Mouse (Mus musculus) hindbrain, embryonic 15.5 days (tissue): ENCODE results near the gene Depdc1b. TPM values are rescaled to one million over a fixed set of nuclear protein-coding genes. Genes with fewer than 3 reads are reported as not detected.

ENCODE experiments used
- ATAC-seq: fragments of 200-750 bp; cut with Nextera tagmentation; 2 replicates; pipeline ENCODE4 v1.8.0; 2017; ENCODE audit warnings: low read depth, moderate number of reproducible peaks, moderate TSS enrichment; ENCODE audit not compliant: low FRiP score
- H3K27ac ChIP-seq: fragments of 300-500 bp; sonication (generic); replicated peaks from 2 replicates; pipeline ENCODE4 v1.5.1; 2015; ENCODE audit warnings: mild to moderate bottlenecking, inconsistent platforms
- H3K27me3 ChIP-seq: fragments of 300-500 bp; sonication (generic); 2 replicates; pipeline ENCODE4 v1.6.1; 2015; ENCODE audit warnings: control low read depth, inconsistent platforms
- H3K36me3 ChIP-seq: fragments of 300-500 bp; sonication (generic); 2 replicates; pipeline ENCODE4 v1.6.1; 2015; ENCODE audit warnings: control low read depth, inconsistent platforms
- H3K4me1 ChIP-seq: fragments of 300-500 bp; sonication (generic); replicated peaks from 2 replicates; pipeline ENCODE4 v1.6.1; 2015; ENCODE audit warnings: control low read depth, inconsistent platforms
- H3K4me2 ChIP-seq: fragments of 300-500 bp; sonication (generic); 2 replicates; pipeline ENCODE4 v1.6.1; 2015; ENCODE audit warnings: moderate library complexity, mild to moderate bottlenecking, inconsistent platforms
- H3K4me3 ChIP-seq: fragments of 300-500 bp; sonication (generic); 2 replicates; pipeline ENCODE4 v1.5.1; 2015; ENCODE audit warnings: mild to moderate bottlenecking, inconsistent platforms
- H3K9ac ChIP-seq: fragments of 300-500 bp; sonication (generic); 2 replicates; pipeline ENCODE4 v1.6.1; 2015; ENCODE audit warnings: inconsistent platforms
- H3K9me3 ChIP-seq: fragments of 300-500 bp; sonication (generic); 2 replicates; pipeline ENCODE4 v1.6.1; 2016; ENCODE audit warnings: control low read depth, inconsistent platforms
- WGBS: fragments of 180-500 bp; shearing (Covaris S2); methylation state at CpG from one replicate; pipeline ENCODE4 v1.1.7; 2015; 5-methylcytosine and 5-hydroxymethylcytosine counted together
- polyA plus RNA-seq: library from polyadenylated mRNA; unstranded; fragments of >200 nt; fragmentation: Nextera tagmentation; extraction: Ambion mirVana; gene quantifications from 2 replicates; pipeline ENCODE4 v1.2.1, GENCODE M21; 2015

Depdc1b gene
- polyA plus RNA-seq, 1 experiment from 2014 or later, result 2.8 TPM

DNA sequence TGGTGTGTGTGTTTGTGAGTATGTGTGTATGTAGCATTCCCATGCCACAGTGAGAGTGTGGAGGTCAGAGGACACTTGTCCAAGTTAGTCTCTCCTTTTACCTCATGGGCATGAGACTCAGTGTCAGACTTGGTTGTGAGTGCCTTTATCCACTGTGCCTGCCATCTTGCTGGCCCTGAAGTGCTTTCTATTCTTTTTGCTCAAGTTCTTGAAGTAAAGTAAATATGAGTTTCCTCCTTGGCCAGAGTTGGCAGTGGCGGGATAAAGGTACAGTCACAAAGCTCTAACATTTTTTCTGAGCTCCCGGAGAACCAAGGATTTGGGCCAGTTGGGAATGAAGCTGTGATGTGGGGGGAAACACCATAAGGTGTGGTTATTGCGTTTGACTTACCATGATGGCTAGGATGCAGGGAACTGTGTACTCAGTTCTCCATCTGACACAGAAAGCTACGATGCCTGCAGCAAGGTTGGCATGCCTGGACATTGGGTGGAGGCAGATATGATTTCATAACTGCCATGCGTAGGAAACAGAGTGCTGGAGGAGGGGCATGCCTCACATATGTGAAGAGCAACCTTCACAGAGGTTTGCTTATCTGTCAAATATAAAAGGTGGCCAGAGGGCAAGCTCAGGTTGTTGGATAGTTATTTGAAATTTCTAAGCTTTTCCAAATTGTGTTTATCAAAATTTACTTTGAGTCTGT, 54.3 kb downstream of the Depdc1b start:
- no peak overlapping the region for H3K27ac ChIP-seq
- WGBS, result 94% methylated on average over 5 of the region's 5 CpGs
- H3K4me2 ChIP-seq, result no peak overlapping the region
- no peak overlapping the region for H3K9ac ChIP-seq
- H3K4me1 ChIP-seq, result no peaks in the 10 kb centered on the region
- H3K4me3 ChIP-seq, result no peak overlapping the region
- H3K27me3 ChIP-seq, result no peaks in the 10 kb centered on the region
- H3K9me3 ChIP-seq, result no peaks in the 10 kb centered on the region
- ATAC-seq, result no peak
- H3K36me3 ChIP-seq, result no peaks in the 10 kb centered on the region

- no peaks in the 10 kb centered on the region for H3K27me3 ChIP-seq
- H3K4me1 ChIP-seq, result no peaks in the 10 kb centered on the region
- no peak overlapping the region for H3K9ac ChIP-seq
- no peak overlapping the region for H3K27ac ChIP-seq
- no peak for ATAC-seq
- no peak overlapping the region for H3K4me3 ChIP-seq
- H3K36me3 ChIP-seq, result no peaks in the 10 kb centered on the region
- WGBS, result 67% methylated on average over 9 of the region's 9 CpGs
- H3K9me3 ChIP-seq, result no peaks in the 10 kb centered on the region
- no peak overlapping the region for H3K4me2 ChIP-seq
These were observed 55.3 kb downstream of the Depdc1b start for GRCm38 (mm10) chr13:108371352-108371921.

DNA sequence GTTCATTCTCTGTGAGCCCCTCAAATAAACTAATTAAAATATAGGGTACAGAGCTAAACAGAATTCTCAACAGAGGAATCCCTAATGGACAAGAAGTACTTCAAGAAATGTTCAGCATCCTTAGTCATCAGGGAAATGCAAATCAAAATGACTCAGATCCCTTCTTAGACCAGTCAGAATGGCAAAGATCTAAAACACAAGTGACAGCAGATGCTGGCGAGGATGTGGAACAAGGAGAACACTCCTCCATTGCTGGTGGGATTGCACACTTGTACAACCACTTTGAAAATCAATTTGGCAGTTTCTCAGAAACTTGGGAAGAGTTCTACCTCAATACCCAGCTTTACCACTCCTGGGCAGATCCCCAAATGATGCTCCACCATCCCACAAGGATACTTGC, 57.1 kb downstream of the Depdc1b start:
- Histone ChIP-seq H3K27ac (no peak overlapping the region), H3K9me3 (no peaks in the 10 kb centered on the region), H3K36me3 (no peaks in the 10 kb centered on the region), H3K4me3 (no peak overlapping the region), H3K4me1 (no peaks in the 10 kb centered on the region), H3K27me3 (no peaks in the 10 kb centered on the region), H3K4me2 (no peak overlapping the region), H3K9ac (no peak overlapping the region)
- no peak for ATAC-seq
- WGBS, result 97% methylated on average over 1 of the region's 1 CpGs

DNA sequence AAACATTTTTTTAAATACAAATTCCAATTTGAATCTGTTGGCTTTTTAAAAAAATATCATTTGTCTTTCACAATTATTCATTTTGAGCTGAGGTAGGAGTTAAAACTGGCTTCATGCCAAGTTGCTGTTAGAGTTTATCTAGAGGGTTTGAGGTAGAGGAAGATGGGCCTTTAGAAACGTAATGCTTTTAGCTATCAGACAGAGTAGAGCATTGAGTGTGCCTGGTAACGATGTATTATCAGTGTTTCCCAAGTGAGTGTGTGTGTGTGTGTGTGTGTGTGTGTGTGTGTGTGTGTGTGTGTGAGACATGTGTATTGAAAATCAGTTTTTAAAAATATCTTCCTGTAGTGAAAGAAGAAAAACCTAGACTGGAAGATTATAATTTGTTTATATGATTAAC, 60.5 kb downstream of the Depdc1b start:
- WGBS, result 75% methylated on average over 2 of the region's 2 CpGs
- Histone ChIP-seq H3K27me3 (no peaks in the 10 kb centered on the region), H3K36me3 (no peaks in the 10 kb centered on the region), H3K9ac (no peak overlapping the region), H3K9me3 (no peaks in the 10 kb centered on the region), H3K4me3 (no peak overlapping the region), H3K27ac (no peak overlapping the region), H3K4me1 (no peaks in the 10 kb centered on the region), H3K4me2 (no peak overlapping the region)
- ATAC-seq, result no peak

DNA sequence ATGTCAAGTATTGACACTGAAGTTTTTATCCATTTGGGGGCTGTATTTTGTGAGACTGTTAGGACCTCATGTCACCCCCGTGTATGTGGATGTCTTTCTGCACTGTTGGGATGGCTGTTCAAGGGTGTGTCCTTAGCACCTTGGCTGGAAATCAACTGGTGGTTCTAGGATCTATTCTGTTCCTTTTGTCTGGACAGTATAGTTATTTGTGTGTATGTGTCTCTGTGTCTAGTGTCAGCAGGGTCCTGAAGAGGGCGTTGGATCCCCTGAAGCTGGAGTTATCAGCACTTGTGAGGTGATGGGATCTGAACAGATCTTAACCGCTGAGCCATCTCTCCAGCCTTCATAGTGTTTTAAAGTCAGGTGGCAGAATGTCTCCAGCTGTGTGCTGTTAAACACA, 65.0 kb downstream of the Depdc1b start:
- H3K36me3 ChIP-seq, result no peaks in the 10 kb centered on the region
- H3K27ac ChIP-seq, result no peak overlapping the region
- H3K4me1 ChIP-seq, result no peaks in the 10 kb centered on the region
- H3K4me3 ChIP-seq, result no peak overlapping the region
- H3K9me3 ChIP-seq, result no peaks in the 10 kb centered on the region
- H3K27me3 ChIP-seq, result no peaks in the 10 kb centered on the region
- H3K9ac ChIP-seq, result no peak overlapping the region
- no peak for ATAC-seq
- 92% methylated on average over 3 of the region's 3 CpGs for WGBS
- H3K4me2 ChIP-seq, result no peak overlapping the region

- WGBS, result 81% methylated on average over 6 of the region's 6 CpGs
- Histone ChIP-seq H3K4me1 (no peaks in the 10 kb centered on the region), H3K27me3 (no peaks in the 10 kb centered on the region), H3K4me3 (no peak overlapping the region), H3K27ac (no peak overlapping the region), H3K36me3 (no peaks in the 10 kb centered on the region), H3K9me3 (no peaks in the 10 kb centered on the region), H3K9ac (no peak overlapping the region), H3K4me2 (no peak overlapping the region)
- ATAC-seq, result no peak
These were observed 66.9 kb downstream of the Depdc1b start for GRCm38 (mm10) chr13:108383051-108383450.

- Histone ChIP-seq H3K4me1 (no peaks in the 10 kb centered on the region), H3K27me3 (no peaks in the 10 kb centered on the region), H3K9ac (no peak overlapping the region), H3K36me3 (no peaks in the 10 kb centered on the region), H3K9me3 (no peaks in the 10 kb centered on the region), H3K4me3 (no peak overlapping the region), H3K4me2 (no peak overlapping the region), H3K27ac (no peak overlapping the region)
- no peak for ATAC-seq
- WGBS, result 75% methylated on average over 9 of the region's 9 CpGs
These were observed 69.9 kb downstream of the Depdc1b start for GRCm38 (mm10) chr13:108386058-108386457.

DNA sequence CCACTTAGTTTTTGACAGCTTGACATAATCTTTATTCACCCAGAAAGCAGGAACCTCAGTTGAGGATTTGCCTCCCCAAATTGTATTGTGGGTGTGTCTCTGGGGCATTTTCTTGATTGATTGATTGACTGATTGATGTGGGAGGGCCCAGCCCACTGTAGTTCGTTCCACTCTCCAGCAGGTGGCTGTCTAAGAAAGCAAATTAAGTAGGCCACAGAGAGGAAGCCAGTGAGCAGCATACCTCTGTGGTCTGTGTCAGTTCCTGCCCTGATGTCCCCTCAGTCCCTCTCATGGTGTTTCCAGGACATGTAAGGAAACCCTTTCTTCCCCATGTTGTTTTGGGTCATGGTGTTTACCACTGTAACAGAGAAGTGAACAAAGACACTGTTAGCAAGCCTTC, 74.4 kb downstream of the Depdc1b start:
- no peak overlapping the region for H3K4me2 ChIP-seq
- H3K9me3 ChIP-seq, result no peaks in the 10 kb centered on the region
- H3K27ac ChIP-seq, result no peak overlapping the region
- 0 out of 2 replicates have a peak, but pooled peaks have one; percentile 34 for ATAC-seq
- no peaks in the 10 kb centered on the region for H3K4me1 ChIP-seq
- 25% methylated on average over 1 of the region's 1 CpGs for WGBS
- no peak overlapping the region for H3K9ac ChIP-seq
- no peak overlapping the region for H3K4me3 ChIP-seq
- H3K27me3 ChIP-seq, result no peaks in the 10 kb centered on the region
- no peaks in the 10 kb centered on the region for H3K36me3 ChIP-seq

DNA sequence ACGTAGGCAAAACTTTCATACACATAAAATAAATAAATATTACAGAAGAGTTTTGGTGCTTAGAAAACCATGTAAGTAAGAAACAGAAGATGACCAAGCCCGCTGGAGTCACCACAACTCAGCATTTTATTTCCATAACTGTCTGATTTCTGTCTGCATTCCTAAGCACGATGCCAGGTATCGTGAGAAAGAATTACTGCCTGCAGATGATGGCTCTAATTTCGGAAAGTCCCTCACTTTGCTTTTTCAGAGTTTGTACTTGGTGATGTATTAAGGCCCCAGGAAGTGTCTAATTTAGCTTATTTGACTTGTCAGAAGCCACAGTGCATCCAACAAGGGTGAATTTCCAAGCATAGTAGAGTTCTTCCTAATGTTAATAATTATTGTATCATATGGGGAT, 87.1 kb downstream of the Depdc1b start:
- no peaks in the 10 kb centered on the region for H3K36me3 ChIP-seq
- no peak overlapping the region for H3K4me3 ChIP-seq
- H3K9ac ChIP-seq, result no peak overlapping the region
- WGBS, result 82% methylated on average over 5 of the region's 5 CpGs
- H3K27me3 ChIP-seq, result no peaks in the 10 kb centered on the region
- no peak overlapping the region for H3K4me2 ChIP-seq
- no peak for ATAC-seq
- no peaks in the 10 kb centered on the region for H3K9me3 ChIP-seq
- no peak overlapping the region for H3K27ac ChIP-seq
- H3K4me1 ChIP-seq, result no peaks in the 10 kb centered on the region

- ATAC-seq, result no peak
- Histone ChIP-seq H3K4me2 (no peak overlapping the region), H3K27me3 (no peaks in the 10 kb centered on the region), H3K4me3 (no peak overlapping the region), H3K27ac (no peak overlapping the region), H3K36me3 (no peaks in the 10 kb centered on the region), H3K4me1 (no peaks in the 10 kb centered on the region), H3K9ac (no peak overlapping the region), H3K9me3 (no peaks in the 10 kb centered on the region)
- WGBS, result 91% methylated on average over 4 of the region's 4 CpGs
These were observed 88.2 kb downstream of the Depdc1b start for GRCm38 (mm10) chr13:108404372-108404771.

GRCm38 (mm10) chr13:108415464-108415863, 99.3 kb downstream of the Depdc1b start:
- Histone ChIP-seq H3K27ac (no peak overlapping the region), H3K9me3 (no peaks in the 10 kb centered on the region), H3K36me3 (no peaks in the 10 kb centered on the region), H3K4me1 (no peaks in the 10 kb centered on the region), H3K4me3 (no peak overlapping the region), H3K9ac (no peak overlapping the region), H3K4me2 (no peak overlapping the region), H3K27me3 (no peaks in the 10 kb centered on the region)
- WGBS, result 72% methylated on average over 2 of the region's 2 CpGs
- ATAC-seq, result no peak

DNA sequence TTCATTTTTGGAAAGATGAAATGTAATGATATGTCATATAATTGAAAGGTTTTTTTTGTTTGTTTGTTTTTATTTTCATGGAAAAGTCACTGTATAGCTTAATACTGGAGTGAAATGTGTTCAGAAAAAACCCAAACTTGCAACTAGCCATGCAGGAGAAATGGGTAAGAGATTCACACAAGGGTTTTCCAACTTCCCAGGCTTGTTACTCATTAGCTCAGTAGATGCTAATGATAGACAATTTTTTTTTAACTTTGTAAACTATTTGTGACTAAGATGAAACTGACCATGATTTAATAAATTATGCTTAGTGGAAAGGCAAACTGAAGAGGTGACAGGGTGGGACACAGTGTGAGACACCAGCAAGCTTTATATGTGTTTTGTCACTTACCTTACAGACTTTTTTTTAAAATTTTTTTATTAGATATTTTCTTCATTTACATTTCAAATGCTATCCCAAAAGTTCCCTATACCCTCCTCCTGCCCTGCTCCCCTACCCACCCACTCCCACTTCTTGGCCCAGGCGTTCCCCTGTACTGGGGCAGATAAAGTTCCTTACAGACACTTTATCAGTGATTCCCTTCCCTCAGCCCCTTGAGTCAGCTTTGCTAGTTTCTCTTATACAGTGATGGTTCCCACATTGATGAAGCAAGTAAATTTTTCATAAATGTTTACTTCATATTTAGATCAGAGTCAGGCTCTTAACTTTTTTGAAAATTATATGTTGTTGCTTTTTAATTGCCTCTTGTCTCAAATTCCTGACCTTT, 102.8 kb downstream of the Depdc1b start:
- ATAC-seq, result no peak
- H3K4me1 ChIP-seq, result no peaks in the 10 kb centered on the region
- no peaks in the 10 kb centered on the region for H3K9me3 ChIP-seq
- no peaks in the 10 kb centered on the region for H3K27me3 ChIP-seq
- no peak overlapping the region for H3K4me2 ChIP-seq
- WGBS, result 92% methylated on average over 1 of the region's 1 CpGs
- no peak overlapping the region for H3K27ac ChIP-seq
- H3K36me3 ChIP-seq, result no peaks in the 10 kb centered on the region
- H3K4me3 ChIP-seq, result no peak overlapping the region
- no peak overlapping the region for H3K9ac ChIP-seq
